Mouse (Mus musculus): ENCODE results near the gene Unc119. TPM values are rescaled to one million over a fixed set of nuclear protein-coding genes. Genes with fewer than 3 reads are reported as not detected.

Unc119 gene
- polyA plus RNA-seq, 1 experiment from 2014 or later = 37.1 TPM

- H3K9ac ChIP-seq (ENCODE audit: low read length) = no peak overlapping the region
- H3K27ac ChIP-seq (ENCODE audit: low read length) = no peak overlapping the region
- no peak overlapping the region for H3K4me3 ChIP-seq (ENCODE audit: low read length)
- H3K27me3 ChIP-seq (ENCODE audit: control insufficient read depth, insufficient read depth, low read length) = no peaks in the 10 kb centered on the region
- H3K4me2 ChIP-seq (ENCODE audit: low read depth, low read length) = no peak overlapping the region
- H3K36me3 ChIP-seq (ENCODE audit: control insufficient read depth, insufficient read depth) = peaks cover 22% of the 10 kb centered on the region
- H3K4me1 ChIP-seq (ENCODE audit: control insufficient read depth, insufficient read depth, low read length) = peaks cover 3% of the 10 kb centered on the region
- ATAC-seq (replicated peaks; ENCODE audit: extremely low read depth, insufficient read depth, low FRiP score) = no peak
- WGBS = 92% methylated on average over 5 of the region's 5 CpGs
- no peaks in the 10 kb centered on the region for H3K9me3 ChIP-seq (replicated peaks; ENCODE audit: control insufficient read depth, low read length)
Measured at GRCm38 (mm10) chr11:78333992-78334391, 9.3 kb upstream of the Unc119 start.

DNA sequence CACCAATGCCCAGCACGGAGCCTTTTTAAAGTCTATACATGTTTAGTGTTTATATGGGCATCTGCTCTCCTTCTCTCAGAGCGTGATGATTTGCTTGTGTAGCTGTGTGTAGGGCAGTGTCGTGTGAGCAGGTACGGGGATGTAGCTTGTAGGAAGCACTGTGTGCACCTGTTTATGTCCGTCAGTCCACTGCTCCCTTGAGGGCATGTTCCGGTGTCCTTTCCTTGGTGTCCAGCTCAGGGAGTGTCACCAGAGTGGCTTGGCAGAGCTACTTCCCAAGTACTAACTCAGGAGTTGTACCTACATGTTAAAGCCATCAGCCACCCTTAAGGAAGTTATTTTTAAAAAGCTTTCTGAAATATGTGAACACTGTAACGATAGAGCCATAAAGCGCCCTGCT is 6.2 kb upstream of the Unc119 start:
- Histone ChIP-seq H3K4me2 (ENCODE audit: low read depth, low read length) (no peak overlapping the region), H3K4me3 (ENCODE audit: low read length) (no peak overlapping the region), H3K27ac (ENCODE audit: low read length) (no peak overlapping the region), H3K4me1 (ENCODE audit: control insufficient read depth, insufficient read depth, low read length) (no peaks in the 10 kb centered on the region), H3K9me3 (replicated peaks; ENCODE audit: control insufficient read depth, low read length) (no peaks in the 10 kb centered on the region), H3K9ac (ENCODE audit: low read length) (no peak overlapping the region), H3K36me3 (ENCODE audit: control insufficient read depth, insufficient read depth) (peaks cover 26% of the 10 kb centered on the region), H3K27me3 (ENCODE audit: control insufficient read depth, insufficient read depth, low read length) (no peaks in the 10 kb centered on the region)
- ATAC-seq (replicated peaks; ENCODE audit: extremely low read depth, insufficient read depth, low FRiP score) = no peak
- WGBS = 92% methylated on average over 8 of the region's 8 CpGs

DNA sequence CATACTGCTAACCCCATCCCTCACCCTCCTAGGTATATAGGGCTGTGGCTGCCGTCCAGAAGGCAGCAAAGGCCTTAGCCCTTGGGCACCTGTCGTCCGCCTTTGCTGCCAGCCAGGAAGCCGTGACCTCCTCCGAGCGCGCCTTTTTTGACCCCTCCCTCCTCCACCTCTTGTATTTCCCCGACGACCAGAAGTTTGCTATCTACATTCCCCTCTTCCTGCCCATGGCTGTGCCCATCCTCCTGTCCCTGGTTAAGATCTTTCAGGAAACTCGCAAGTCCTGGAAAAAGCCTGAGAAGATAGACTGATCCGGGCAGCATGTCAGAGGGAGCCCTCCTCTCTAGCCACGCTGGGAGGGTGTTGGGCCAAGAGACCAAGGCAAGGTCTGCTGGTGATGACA is 1.6 kb upstream of the Unc119 start:
- Histone ChIP-seq H3K27me3 (ENCODE audit: control insufficient read depth, insufficient read depth, low read length) (no peaks in the 10 kb centered on the region), H3K4me3 (ENCODE audit: low read length) (no peak overlapping the region), H3K27ac (ENCODE audit: low read length) (no peak overlapping the region), H3K9ac (ENCODE audit: low read length) (no peak overlapping the region), H3K4me1 (ENCODE audit: control insufficient read depth, insufficient read depth, low read length) (peaks cover 29% of the 10 kb centered on the region), H3K4me2 (ENCODE audit: low read depth, low read length) (no peak overlapping the region), H3K9me3 (replicated peaks; ENCODE audit: control insufficient read depth, low read length) (no peaks in the 10 kb centered on the region), H3K36me3 (ENCODE audit: control insufficient read depth, insufficient read depth) (peaks cover 4% of the 10 kb centered on the region; the same call in 1 of the 2 replicates)
- no peak for ATAC-seq (replicated peaks; ENCODE audit: extremely low read depth, insufficient read depth, low FRiP score)
- WGBS = 60% methylated on average over 12 of the region's 12 CpGs

- Histone ChIP-seq H3K4me3 (ENCODE audit: low read length) (peak overlapping the region; percentile 88), H3K4me1 (ENCODE audit: control insufficient read depth, insufficient read depth, low read length) (peaks cover 36% of the 10 kb centered on the region)
- WGBS = 40% methylated on average over 6 of the region's 6 CpGs
Measured at GRCm38 (mm10) chr11:78344328-78344889, 1.1 kb downstream of the Unc119 start.

DNA sequence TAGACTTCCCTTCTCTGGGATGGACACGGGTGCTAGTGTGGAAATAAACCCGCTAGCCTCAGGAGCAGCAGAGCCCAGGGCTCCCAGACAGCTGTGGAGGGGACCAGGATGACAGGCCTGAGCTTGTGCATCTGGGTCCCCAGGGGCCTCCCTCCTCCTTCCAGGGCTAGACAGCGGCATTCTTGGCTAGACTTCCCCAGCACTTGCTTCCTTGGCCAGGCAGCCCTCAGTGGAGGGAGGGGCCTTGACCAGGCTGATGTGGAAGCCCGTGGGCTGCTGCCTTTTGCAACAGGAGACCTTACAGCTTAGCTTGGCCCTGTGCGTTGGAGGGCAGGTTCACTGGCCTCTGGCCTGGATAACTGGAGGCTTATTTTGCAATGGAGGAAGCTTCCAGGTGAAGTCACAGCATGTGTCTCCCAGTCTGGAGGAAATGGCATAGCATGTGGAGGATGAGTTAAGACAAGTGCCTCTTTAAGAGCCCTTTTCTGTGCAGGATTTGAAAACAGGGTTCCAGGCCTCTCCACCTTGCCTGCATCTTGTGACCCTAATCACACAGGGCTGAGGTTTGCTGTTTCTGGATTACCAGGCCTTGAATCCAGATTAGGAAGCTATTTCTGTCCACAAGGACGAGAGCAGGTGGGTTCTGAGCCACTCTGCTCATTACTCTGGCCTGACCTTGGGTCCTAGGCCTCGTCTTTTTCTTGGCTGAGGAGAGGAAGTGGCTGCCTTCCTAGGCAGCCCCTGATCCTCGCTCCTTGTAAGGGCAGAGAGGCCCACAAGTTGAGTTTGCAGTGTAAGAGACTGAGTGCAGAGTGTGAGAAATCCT is 1.8 kb downstream of the Unc119 start:
- peak overlapping the region; percentile 40 for H3K4me2 ChIP-seq (ENCODE audit: low read depth, low read length)
- ATAC-seq (replicated peaks; ENCODE audit: extremely low read depth, insufficient read depth, low FRiP score) = peak; percentile 26
- no peaks in the 10 kb centered on the region for H3K9me3 ChIP-seq (replicated peaks; ENCODE audit: control insufficient read depth, low read length)
- H3K27ac ChIP-seq (ENCODE audit: low read length) = peak overlapping the region; percentile 68
- peak overlapping the region; percentile 60 for H3K9ac ChIP-seq (ENCODE audit: low read length)
- H3K27me3 ChIP-seq (ENCODE audit: control insufficient read depth, insufficient read depth, low read length) = no peaks in the 10 kb centered on the region
- peak overlapping the region; percentile 13; the same call in 1 of the 2 replicates for H3K4me3 ChIP-seq (ENCODE audit: low read length)
- H3K4me1 ChIP-seq (ENCODE audit: control insufficient read depth, insufficient read depth, low read length) = peaks cover 43% of the 10 kb centered on the region
- H3K36me3 ChIP-seq (ENCODE audit: control insufficient read depth, insufficient read depth) = peaks cover 10% of the 10 kb centered on the region
- 29% methylated on average over 8 of the region's 8 CpGs for WGBS

More at GRCm38 (mm10) chr11:78344328-78344889, 1.1 kb downstream of the Unc119 start:
- Histone ChIP-seq H3K9me3 (replicated peaks; ENCODE audit: control insufficient read depth, low read length) (no peaks in the 10 kb centered on the region), H3K9ac (ENCODE audit: low read length) (peak overlapping the region; percentile 92), H3K27ac (ENCODE audit: low read length) (peak overlapping the region; percentile 77), H3K36me3 (ENCODE audit: control insufficient read depth, insufficient read depth) (peaks cover 13% of the 10 kb centered on the region), H3K27me3 (ENCODE audit: control insufficient read depth, insufficient read depth, low read length) (no peaks in the 10 kb centered on the region), H3K4me2 (ENCODE audit: low read depth, low read length) (peak overlapping the region; percentile 93)
- ATAC-seq (replicated peaks; ENCODE audit: extremely low read depth, insufficient read depth, low FRiP score) = no peak

- Histone ChIP-seq H3K4me2 (ENCODE audit: low read depth, low read length) (peak overlapping the region; percentile 40; the same call in 1 of the 2 replicates), H3K9me3 (replicated peaks; ENCODE audit: control insufficient read depth, low read length) (no peaks in the 10 kb centered on the region), H3K27me3 (ENCODE audit: control insufficient read depth, insufficient read depth, low read length) (no peaks in the 10 kb centered on the region), H3K4me3 (ENCODE audit: low read length) (no peak overlapping the region), H3K4me1 (ENCODE audit: control insufficient read depth, insufficient read depth, low read length) (peaks cover 43% of the 10 kb centered on the region), H3K36me3 (ENCODE audit: control insufficient read depth, insufficient read depth) (peaks cover 9% of the 10 kb centered on the region), H3K9ac (ENCODE audit: low read length) (peak overlapping the region; percentile 60), H3K27ac (ENCODE audit: low read length) (peak overlapping the region; percentile 68)
- 62% methylated on average over 7 of the region's 7 CpGs for WGBS
- ATAC-seq (replicated peaks; ENCODE audit: extremely low read depth, insufficient read depth, low FRiP score) = no peak
Measured at GRCm38 (mm10) chr11:78345801-78346200, 2.5 kb downstream of the Unc119 start.

DNA sequence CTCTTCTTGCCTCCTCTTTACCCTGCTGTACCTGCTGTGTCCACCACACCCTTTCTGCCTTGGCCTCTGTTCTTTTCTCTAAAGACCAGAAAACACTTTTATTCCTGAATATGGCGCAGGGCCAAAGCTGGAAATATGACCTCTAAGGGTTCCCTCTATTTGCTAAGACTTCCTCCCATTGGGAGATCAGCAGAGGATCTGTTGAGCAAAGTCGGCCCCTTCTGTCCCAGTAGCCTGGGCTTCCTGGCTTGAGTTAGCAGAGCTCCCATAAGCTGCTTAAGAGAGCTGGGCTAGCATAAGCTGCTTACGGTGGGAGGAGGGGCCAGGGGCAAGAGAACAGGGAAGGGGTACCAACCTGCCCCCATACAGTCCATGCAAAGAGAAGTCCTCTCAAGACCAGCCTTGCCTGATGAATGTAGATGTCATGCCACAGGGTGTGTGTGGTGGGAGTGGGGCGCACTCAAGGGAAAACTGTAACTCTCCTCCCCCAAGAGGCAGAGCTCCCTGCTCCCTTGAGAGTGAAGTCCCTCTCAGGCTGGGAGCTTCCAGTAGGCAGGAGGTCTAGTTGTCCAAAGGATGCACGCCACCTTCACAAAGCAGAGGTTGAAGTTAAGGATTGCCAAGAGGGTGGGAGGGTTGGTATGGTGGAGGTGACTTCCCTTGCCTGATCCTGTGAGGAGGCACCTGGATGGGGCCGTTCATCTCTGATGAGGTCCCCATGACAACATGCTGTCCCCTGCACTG is 3.2 kb downstream of the Unc119 start:
- WGBS = 75% methylated on average over 6 of the region's 6 CpGs
- peaks cover 43% of the 10 kb centered on the region for H3K4me1 ChIP-seq (ENCODE audit: control insufficient read depth, insufficient read depth, low read length)

DNA sequence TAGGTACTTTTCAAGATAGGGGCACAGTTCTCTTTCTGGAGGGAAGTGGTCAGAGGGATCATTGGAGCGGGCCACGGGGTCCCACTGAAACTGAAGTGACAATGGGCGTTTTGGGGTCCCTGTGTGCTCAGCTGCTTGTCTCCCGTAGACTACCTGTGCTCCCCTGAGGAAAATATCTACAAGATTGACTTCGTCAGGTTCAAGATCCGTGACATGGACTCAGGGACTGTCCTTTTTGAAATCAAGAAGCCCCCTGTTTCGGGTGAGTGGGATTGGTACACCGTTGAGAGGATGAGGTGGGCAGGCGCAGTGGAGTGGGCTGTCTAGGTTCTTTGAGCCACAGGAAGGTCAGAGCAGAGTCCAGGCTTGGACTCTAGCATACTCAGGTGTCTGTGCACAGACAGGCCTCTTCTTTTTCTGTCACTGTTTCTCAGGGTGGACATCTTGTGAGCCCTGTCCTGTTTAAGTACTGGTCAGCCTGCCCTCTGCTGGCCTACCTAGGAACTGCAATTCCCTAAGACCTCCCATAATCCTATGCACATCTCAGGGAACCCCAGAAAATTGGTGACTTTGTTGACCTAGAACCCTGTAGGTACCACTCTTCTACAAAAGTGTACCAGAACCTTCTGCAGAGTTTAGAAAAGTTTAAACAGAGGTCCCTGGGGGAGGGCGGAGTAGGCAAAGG is 3.9 kb downstream of the Unc119 start:
- no peaks in the 10 kb centered on the region for H3K9me3 ChIP-seq (replicated peaks; ENCODE audit: control insufficient read depth, low read length)
- no peak for ATAC-seq (replicated peaks; ENCODE audit: extremely low read depth, insufficient read depth, low FRiP score)
- WGBS = 91% methylated on average over 10 of the region's 10 CpGs
- no peak overlapping the region for H3K27ac ChIP-seq (ENCODE audit: low read length)
- H3K36me3 ChIP-seq (ENCODE audit: control insufficient read depth, insufficient read depth) = peaks cover 9% of the 10 kb centered on the region
- no peak overlapping the region for H3K4me3 ChIP-seq (ENCODE audit: low read length)
- H3K9ac ChIP-seq (ENCODE audit: low read length) = no peak overlapping the region
- no peaks in the 10 kb centered on the region for H3K27me3 ChIP-seq (ENCODE audit: control insufficient read depth, insufficient read depth, low read length)
- H3K4me1 ChIP-seq (ENCODE audit: control insufficient read depth, insufficient read depth, low read length) = peaks cover 43% of the 10 kb centered on the region
- no peak overlapping the region for H3K4me2 ChIP-seq (ENCODE audit: low read depth, low read length)

More for the DNA sequence above, 3.2 kb downstream of the Unc119 start:
- Histone ChIP-seq H3K4me2 (ENCODE audit: low read depth, low read length) (no peak overlapping the region), H3K9ac (ENCODE audit: low read length) (peak overlapping the region; percentile 11; the same call in 1 of the 2 replicates), H3K27ac (ENCODE audit: low read length) (peak overlapping the region; percentile 35; the same call in 1 of the 2 replicates), H3K4me3 (ENCODE audit: low read length) (no peak overlapping the region), H3K27me3 (ENCODE audit: control insufficient read depth, insufficient read depth, low read length) (no peaks in the 10 kb centered on the region), H3K36me3 (ENCODE audit: control insufficient read depth, insufficient read depth) (peaks cover 9% of the 10 kb centered on the region), H3K9me3 (replicated peaks; ENCODE audit: control insufficient read depth, low read length) (no peaks in the 10 kb centered on the region)
- no peak for ATAC-seq (replicated peaks; ENCODE audit: extremely low read depth, insufficient read depth, low FRiP score)
